Mouse (Mus musculus) 416B (cell line): ENCODE results near the gene Ide.
"Not testable (repeated sequence)": the region's sequence is repeated elsewhere in the genome, so short reads cannot be mapped to it uniquely, and the experiment has no call there.

Experiments used
- DNase-seq: peaks from one replicate; pipeline ENCODE4 v3.0.0; 2011; ENCODE audit warnings: low read depth

Ide gene

DNA sequence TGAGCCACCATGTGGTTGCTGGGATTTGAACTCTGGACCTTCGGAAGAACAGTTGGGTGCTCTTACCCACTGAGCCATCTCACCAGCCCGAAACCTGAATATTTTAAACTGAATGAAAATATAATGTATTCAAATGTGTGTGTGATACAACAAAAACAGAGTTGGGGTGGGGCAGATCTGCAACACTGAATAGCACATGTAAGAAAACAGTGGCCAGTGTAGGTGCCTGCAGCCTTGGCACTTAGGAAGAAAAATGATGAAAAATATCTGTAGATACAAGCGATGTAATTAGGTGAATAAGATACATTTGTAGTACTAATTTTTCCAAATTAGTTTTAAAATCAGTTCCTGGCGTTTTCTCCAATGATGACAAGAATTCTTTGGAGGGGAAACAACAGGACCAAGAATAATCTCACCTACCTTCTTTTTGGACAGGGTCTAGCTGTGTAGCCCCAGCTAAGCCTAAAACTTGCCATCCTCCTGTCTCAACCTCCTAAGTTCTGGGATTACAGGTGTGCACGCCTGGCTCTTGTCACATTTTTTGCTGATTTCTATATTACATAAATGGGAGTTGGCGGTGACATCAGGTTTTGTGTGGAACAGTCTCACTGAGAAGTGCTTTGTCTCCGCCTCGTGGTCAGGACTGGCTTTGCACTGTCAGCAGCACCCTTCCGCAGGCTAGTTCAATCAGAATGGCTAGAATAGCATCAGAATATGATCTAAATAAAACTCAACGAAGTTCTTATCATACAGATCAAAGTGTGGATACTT, 72.1 kb downstream of the Ide start:
- DNase-seq, result peak; percentile 82

GRCm38 (mm10) chr19:37263943-37264897, 73.4 kb downstream of the Ide start:
- DNase-seq, result no peak

GRCm38 (mm10) chr19:37263566-37263942, 74.1 kb downstream of the Ide start:
- no peak for DNase-seq

DNA sequence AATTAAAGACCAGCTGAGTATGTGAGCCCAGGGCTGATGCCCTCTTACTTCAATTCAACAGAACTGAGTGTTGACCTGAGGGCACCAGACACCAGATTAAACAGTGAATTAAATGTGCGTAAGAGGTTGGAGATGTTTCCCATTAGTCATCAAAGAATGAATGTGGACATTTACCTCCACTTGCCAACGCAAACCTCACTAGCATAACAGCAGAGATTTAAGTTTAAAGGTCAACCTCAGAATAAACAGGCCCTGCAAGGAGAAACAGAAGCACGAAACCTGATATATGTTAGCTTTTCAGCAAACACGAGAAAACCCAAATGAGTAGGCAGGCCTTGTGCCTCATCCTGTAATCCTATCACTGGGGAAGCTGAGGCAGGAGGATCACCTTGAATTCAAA, 75.3 kb downstream of the Ide start:
- DNase-seq, result no peak

GRCm38 (mm10) chr19:37255321-37255720, 82.3 kb downstream of the Ide start:
- peak; percentile 72 for DNase-seq

GRCm38 (mm10) chr19:37252104-37252503, 85.5 kb downstream of the Ide start:
- no peak for DNase-seq

DNA sequence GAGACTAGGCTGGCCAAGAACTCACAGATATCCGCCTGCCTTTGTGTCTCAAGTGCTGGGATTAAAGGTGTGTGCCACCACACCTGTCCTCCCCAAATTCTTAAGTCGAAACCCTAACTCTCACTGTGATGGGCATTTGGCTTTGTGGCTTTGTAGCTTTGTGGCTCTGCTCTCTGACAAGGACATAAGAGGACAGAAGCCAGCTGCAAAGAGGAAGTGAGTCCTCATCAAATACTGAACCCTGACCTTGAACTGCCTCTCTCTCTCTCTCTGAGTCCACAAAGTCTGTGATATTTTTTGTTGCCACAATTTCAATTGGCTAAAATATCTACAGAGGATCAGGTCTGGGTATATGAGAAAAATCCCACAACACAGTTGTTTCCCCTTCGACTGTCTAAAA, 89.5 kb downstream of the Ide start:
- peak; percentile 68 for DNase-seq

DNA sequence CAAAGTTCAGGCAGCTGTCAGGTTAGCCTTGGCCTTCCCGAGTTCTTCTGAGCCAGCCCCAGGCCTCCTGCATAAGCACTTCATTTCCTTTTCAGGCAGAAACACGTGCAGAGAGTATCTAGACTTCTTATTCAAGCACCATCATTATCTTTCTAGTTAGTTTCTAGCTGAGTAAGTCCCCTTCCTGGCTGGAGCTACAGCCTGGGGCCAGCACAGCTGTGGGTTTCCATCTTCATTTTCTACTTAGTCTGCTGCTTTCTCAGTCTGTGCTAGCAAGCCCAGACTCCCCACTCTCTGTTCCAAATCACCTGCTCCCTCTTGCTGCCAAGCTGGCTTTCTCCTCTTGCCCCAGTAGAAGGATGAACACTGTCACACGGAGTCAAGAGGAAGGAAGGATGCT, 90.8 kb downstream of the Ide start:
- DNase-seq, result no peak

DNA sequence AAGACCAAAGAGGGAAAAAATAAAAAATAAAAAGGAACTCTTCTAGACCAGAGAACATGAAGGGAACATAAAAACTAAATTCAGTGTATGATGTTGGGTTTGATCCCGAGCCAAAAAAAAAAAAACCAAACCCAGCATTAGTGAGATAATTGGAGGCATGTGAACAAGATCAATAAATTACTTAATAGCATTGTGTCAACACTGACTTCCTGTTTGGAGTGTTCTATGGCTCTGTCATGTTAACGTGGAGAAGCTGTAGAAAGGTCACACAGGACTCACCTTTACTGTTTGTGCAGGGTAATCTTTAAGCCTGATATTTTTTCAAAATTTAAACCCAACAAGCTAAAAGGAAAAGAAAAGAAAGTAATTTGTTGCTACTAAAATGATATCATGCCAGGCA, 94.9 kb downstream of the Ide start:
- DNase-seq, result no peak

- DNase-seq, result peak; percentile 71
Observed at GRCm38 (mm10) chr19:37241201-37241600, 96.5 kb downstream of the Ide start.

- peak; percentile 60 for DNase-seq
Observed at GRCm38 (mm10) chr19:37239096-37239495, 98.6 kb downstream of the Ide start.

DNA sequence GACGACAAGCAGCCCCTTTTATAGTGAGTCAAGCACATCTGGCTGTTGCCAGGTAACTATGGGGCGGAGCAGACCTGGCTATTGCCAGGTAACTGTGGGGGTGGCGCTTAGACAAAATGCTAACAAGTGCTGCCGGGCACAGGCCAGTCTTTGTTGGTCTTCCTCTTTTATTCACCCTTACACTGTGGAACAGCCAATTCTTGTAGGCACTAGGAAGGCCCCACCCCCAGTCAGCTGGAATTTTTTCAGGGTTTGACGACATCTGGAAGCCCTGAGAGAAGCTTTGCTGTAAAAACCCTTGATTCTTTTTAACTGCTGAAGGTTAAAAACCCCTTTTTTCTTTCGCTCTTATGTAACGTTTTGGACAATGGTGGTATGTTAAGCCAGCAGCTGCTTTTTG, 99.0 kb downstream of the Ide start:
- no peak for DNase-seq

GRCm38 (mm10) chr19:37237712-37238437, 99.8 kb downstream of the Ide start:
- DNase-seq, result no peak

DNA sequence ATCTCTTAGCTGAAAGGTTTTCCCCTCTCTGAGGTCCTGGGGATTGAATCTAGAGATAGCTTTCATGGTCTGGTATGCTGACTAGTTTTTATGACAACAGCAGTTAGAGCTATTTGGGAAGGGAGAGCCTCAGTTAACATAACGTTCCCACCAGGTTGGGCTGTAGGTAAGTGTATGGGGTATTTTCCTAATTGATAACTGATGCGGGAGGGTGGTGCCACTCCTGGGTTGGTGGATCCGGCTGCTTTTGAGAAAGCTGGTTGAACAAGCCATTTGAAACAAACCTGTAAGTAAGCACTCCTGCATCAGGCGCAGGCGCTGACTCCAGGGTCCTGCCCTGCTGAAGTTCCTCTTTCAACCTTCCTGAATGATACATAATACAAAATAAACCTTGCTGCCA, 100.3 kb downstream of the Ide start:
- DNase-seq, result no peak

DNA sequence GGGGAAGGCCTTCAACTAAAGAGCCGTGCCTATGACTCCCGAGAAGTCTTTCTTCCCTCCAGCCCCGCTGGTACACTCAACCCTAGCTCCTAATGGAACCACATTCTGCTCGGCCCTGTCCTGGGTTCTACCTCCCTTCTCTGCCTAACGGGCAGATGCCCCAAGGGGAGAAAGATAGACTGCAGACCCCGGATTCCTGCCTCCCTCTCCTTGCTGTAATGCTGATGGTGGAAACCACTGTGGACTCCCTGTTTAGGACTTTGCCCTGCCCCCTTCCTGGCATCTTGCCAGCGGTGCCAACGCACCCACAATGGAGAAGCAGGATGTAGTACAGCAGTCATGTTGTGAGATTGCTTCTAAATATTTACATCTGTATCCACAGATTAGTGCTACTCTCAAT, 101.8 kb downstream of the Ide start:
- DNase-seq, result no peak

DNA sequence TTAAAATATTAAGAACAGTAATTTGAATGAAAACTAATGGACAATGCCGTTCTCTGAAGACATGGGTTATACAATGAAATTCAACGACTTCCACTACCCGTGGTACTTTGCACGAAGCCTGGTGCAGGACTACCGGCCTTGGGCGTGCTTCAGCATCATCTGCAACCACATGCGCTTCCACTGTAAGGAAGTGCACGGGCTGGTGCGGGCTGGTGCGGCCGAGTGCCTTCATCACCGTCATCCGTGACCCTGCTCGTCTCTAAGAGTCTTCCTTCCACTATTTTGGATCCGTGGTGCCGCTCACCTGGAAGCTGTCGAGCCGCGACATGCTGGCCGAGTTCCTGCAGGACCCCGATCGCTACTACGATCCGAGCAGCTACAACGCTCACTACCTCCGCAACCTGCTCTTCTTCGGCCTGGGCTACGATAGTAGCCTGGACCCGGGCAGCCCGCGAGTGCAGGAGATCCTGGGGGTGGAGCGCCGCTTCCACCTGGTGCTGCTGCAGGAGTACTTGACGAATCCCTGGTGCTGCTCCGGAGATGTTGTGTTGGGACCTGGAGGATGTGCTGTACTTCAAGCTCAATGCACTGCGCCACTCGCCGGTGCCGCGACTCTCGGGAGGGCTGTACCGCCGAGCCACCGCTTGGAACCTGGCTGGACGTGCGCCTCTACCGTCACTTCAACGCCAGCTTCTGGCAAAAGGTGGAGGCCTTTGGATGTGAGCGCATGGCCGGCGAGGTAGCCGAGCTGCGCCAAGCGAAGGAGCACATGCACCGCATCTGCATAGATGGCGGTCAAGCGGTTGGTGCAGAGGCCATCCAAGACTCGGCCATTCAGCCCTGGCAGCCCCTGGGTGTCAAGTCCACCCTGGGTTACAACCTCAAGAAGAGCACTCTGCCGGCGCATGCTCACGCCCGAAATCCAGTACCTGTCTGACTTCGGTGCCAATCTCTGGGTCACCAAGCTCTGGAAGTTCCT, 103.8 kb downstream of the Ide start:
- no peak for DNase-seq

GRCm38 (mm10) chr19:37232598-37232997, 105.1 kb downstream of the Ide start:
- not testable (repeated sequence) for DNase-seq

- DNase-seq, result no peak
Observed at GRCm38 (mm10) chr19:37225197-37225862, 112.3 kb downstream of the Ide start.
